Mouse (Mus musculus): ENCODE data around the gene 1700017N19Rik.

DNA sequence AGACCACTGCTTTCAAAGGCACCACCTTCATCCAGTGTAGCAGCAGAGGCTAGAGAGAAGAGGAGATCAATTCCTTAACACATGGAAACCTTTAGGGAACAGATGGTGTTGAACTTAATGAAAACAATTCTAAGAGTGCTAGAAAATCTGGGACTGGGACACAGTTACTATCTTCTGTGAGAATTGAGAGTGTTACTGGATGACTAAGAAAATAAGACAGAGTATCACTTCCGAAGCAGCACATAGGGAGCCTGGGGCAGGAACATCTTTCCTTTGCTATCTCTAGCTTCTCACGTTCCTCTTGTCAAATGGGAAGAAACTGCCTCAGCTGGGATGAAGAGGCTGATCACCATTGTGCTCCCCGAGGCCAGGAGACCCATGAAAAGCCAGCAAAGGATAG is 52.6 kb downstream of the 1700017N19Rik start:
- TF ChIP-seq CTCF (IDR thresholded peaks at IDR 0.05; ENCODE audit: low read depth) (no peak), EP300 (IDR thresholded peaks at IDR 0.05; ENCODE audit: low read depth) (no peak)
